Mouse (Mus musculus) adrenal gland, adult (tissue): ENCODE measurements around the gene Tex52.
"Not testable (repeated sequence)": the region's sequence is repeated elsewhere in the genome, so short reads cannot be mapped to it uniquely, and the experiment has no call there.

Source experiments
- DNase-seq, 2 experiments: peaks; one replicate each; pipeline ENCODE4 v3.0.0; 2022 to 2023; ENCODE audit warnings: low spot score in 1 of 2; ENCODE audit not compliant: inconsistent age in 2 of 2

The Tex52 gene

GRCm38 (mm10) chr6:128379636-128380035 lies 4.4 kb downstream of the Tex52 start:
- peak in 1 of 2 experiments; percentile 16 for DNase-seq

- not testable (repeated sequence) for DNase-seq
Measured at GRCm38 (mm10) chr6:128380594-128381167, 5.4 kb downstream of the Tex52 start.

- DNase-seq = no peak
Measured at GRCm38 (mm10) chr6:128381254-128381653, 6.0 kb downstream of the Tex52 start.

- DNase-seq = no peak
Measured at GRCm38 (mm10) chr6:128383752-128384151, 8.5 kb downstream of the Tex52 start.

- no peak for DNase-seq
Measured at GRCm38 (mm10) chr6:128385026-128385425, 9.8 kb downstream of the Tex52 start.

GRCm38 (mm10) chr6:128389185-128389584 lies 13.9 kb downstream of the Tex52 start:
- DNase-seq = no peak

GRCm38 (mm10) chr6:128390683-128391082 lies 15.4 kb downstream of the Tex52 start:
- DNase-seq = no peak

GRCm38 (mm10) chr6:128397574-128398261 lies 22.5 kb downstream of the Tex52 start:
- DNase-seq = peak; percentile 72 to 92

GRCm38 (mm10) chr6:128398996-128399395 lies 23.7 kb downstream of the Tex52 start, which contains the start of gene Nrip2:
TSS of gene Nrip2 (plus strand) at chr6:128399296.
- no peak for DNase-seq

GRCm38 (mm10) chr6:128399421-128400185 lies 24.3 kb downstream of the Tex52 start:
- peak; percentile 40 to 81 for DNase-seq

- DNase-seq = peak in 1 of 2 experiments; percentile 69
Measured at GRCm38 (mm10) chr6:128404708-128405107, 29.5 kb downstream of the Tex52 start.

GRCm38 (mm10) chr6:128408544-128409125 lies 33.4 kb downstream of the Tex52 start:
- DNase-seq = no peak

GRCm38 (mm10) chr6:128410305-128410704 lies 35.0 kb downstream of the Tex52 start:
- no peak for DNase-seq

- peak; percentile 68 to 94 for DNase-seq
Measured at GRCm38 (mm10) chr6:128411115-128411514, 35.9 kb downstream of the Tex52 start.

- no peak for DNase-seq
Measured at GRCm38 (mm10) chr6:128416169-128416568, 40.9 kb downstream of the Tex52 start.

GRCm38 (mm10) chr6:128418076-128418475 lies 42.8 kb downstream of the Tex52 start:
- DNase-seq = peak in 1 of 2 experiments; percentile 50

GRCm38 (mm10) chr6:128421036-128421435 lies 45.8 kb downstream of the Tex52 start:
- peak in 1 of 2 experiments; percentile 72 for DNase-seq

GRCm38 (mm10) chr6:128421480-128421879 lies 46.2 kb downstream of the Tex52 start:
- peak in 1 of 2 experiments; percentile 57 for DNase-seq

GRCm38 (mm10) chr6:128423496-128424268 lies 48.4 kb downstream of the Tex52 start:
- peak in 1 of 2 experiments; percentile 57 for DNase-seq

GRCm38 (mm10) chr6:128424269-128425019 lies 49.2 kb downstream of the Tex52 start, which contains the start of gene Itfg2:
TSS of gene Itfg2 (minus strand) at chr6:128424931.
- DNase-seq = peak; percentile 97 to 100
